Mouse (Mus musculus): ENCODE measurements around the gene Ccl9. TPM values are rescaled to one million over a fixed set of nuclear protein-coding genes. Genes with fewer than 3 reads are reported as not detected.
"Not testable (repeated sequence)": the region's sequence is repeated elsewhere in the genome, so short reads cannot be mapped to it uniquely, and the experiment has no call there.

The Ccl9 gene
- polyA plus RNA-seq, 1 experiment from 2014 or later, result 1.9 TPM

DNA sequence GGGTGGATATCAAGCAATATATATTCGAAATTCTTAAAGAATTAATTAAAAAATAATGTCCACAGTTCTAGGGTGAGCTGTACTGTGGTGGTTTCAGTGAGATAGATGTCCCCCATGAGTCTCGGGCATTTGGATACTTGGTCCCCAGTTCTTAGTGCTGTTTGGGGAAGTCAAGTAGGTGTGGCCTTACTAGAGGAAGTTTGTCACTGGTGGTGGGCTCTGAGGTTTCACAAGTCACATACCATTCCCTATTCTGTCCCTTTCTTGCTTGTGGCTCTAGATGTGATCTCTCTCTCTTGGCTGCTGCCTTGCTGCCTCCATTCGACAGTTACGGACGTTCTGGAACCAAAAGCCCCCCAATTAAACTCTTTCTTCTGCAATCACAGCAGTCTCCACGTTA is 18.0 kb downstream of the Ccl9 start:
- Histone ChIP-seq H3K27ac (ENCODE audit: low read length) (no peak overlapping the region), H3K27me3 (ENCODE audit: control insufficient read depth, insufficient read depth, low read length) (no peaks in the 10 kb centered on the region), H3K9ac (replicated peaks; ENCODE audit: low read depth, low read length) (no peak overlapping the region), H3K4me1 (ENCODE audit: control insufficient read depth, insufficient read depth, low read length) (no peaks in the 10 kb centered on the region), H3K9me3 (ENCODE audit: control insufficient read depth, low read depth, low read length) (no peaks in the 10 kb centered on the region), H3K36me3 (ENCODE audit: control insufficient read depth, insufficient read depth, low read length) (no peaks in the 10 kb centered on the region), H3K4me2 (replicated peaks; ENCODE audit: low read depth, low read length) (no peak overlapping the region), H3K4me3 (ENCODE audit: low read depth, low read length) (no peak overlapping the region)
- no peak for ATAC-seq (ENCODE audit: insufficient number of reproducible peaks, insufficient read depth, low FRiP score, low read depth)
- WGBS, result 73% methylated on average over 6 of the region's 6 CpGs

DNA sequence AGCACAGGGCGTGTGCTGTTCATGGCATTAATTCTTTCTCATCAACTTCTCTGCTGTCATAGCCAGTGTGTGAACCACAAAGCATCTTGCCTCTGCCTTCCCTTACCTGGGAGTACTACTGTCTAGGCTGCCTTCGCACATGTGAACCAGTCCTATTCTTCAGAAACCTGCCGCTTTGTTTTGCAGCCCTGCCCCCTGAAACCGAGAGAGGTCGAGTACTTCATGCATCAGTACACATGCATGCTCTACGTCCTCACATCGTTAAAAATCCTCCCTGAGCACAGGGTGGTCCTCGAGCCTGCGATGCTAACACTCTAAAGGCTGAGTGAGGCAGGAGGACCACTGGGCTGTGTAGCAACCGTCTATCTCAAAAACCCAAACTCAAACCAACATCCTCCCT is 21.4 kb downstream of the Ccl9 start:
- no peak overlapping the region for H3K4me2 ChIP-seq (replicated peaks; ENCODE audit: low read depth, low read length)
- H3K36me3 ChIP-seq (ENCODE audit: control insufficient read depth, insufficient read depth, low read length), result no peaks in the 10 kb centered on the region
- no peaks in the 10 kb centered on the region for H3K9me3 ChIP-seq (ENCODE audit: control insufficient read depth, low read depth, low read length)
- H3K27me3 ChIP-seq (ENCODE audit: control insufficient read depth, insufficient read depth, low read length), result no peaks in the 10 kb centered on the region
- H3K27ac ChIP-seq (ENCODE audit: low read length), result no peak overlapping the region
- WGBS, result 77% methylated on average over 10 of the region's 10 CpGs
- no peak for ATAC-seq (ENCODE audit: insufficient number of reproducible peaks, insufficient read depth, low FRiP score, low read depth)
- H3K4me1 ChIP-seq (ENCODE audit: control insufficient read depth, insufficient read depth, low read length), result no peaks in the 10 kb centered on the region
- H3K9ac ChIP-seq (replicated peaks; ENCODE audit: low read depth, low read length), result no peak overlapping the region
- H3K4me3 ChIP-seq (ENCODE audit: low read depth, low read length), result no peak overlapping the region

DNA sequence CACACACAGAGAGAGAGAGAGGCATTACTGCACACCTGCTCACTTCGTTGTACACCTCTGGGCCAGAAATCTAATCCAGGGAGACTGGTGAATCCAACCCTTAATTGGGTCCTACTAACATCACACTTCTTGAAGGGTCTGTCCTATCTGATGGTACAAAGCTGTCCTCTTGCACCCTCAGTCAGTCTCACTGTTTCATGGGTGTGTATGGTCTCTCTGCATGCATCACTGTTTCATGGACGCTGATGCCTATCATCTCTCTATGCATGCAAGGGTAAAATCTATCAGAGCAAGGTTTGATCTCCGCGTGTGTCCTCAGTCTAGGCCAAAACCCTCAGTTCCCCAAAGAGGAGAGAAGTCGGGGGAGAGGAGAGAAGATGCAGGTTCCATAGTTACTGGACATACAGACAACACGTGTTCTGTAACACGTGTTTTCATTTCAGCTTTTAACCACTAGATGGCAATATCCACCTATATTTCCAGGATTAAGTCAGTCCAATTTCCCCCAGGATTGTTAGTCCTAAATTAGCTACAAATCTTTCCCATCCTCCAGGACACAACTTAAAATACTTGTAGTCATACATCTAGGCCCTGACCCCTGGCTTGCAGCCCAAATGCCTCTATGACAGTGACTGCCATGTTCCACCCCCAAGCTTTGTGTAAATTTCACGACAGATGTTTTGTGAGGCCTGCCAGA is 22.2 kb downstream of the Ccl9 start:
- H3K27me3 ChIP-seq (ENCODE audit: control insufficient read depth, insufficient read depth, low read length), result no peaks in the 10 kb centered on the region
- no peaks in the 10 kb centered on the region for H3K9me3 ChIP-seq (ENCODE audit: control insufficient read depth, low read depth, low read length)
- peak; percentile 42; the same call in 1 of the 2 replicates for ATAC-seq (ENCODE audit: insufficient number of reproducible peaks, insufficient read depth, low FRiP score, low read depth)
- H3K36me3 ChIP-seq (ENCODE audit: control insufficient read depth, insufficient read depth, low read length), result no peaks in the 10 kb centered on the region
- no peak overlapping the region for H3K4me2 ChIP-seq (replicated peaks; ENCODE audit: low read depth, low read length)
- no peak overlapping the region for H3K27ac ChIP-seq (ENCODE audit: low read length)
- WGBS, result 26% methylated on average over 8 of the region's 8 CpGs
- H3K4me3 ChIP-seq (ENCODE audit: low read depth, low read length), result no peak overlapping the region
- no peak overlapping the region for H3K9ac ChIP-seq (replicated peaks; ENCODE audit: low read depth, low read length)
- no peaks in the 10 kb centered on the region for H3K4me1 ChIP-seq (ENCODE audit: control insufficient read depth, insufficient read depth, low read length)

DNA sequence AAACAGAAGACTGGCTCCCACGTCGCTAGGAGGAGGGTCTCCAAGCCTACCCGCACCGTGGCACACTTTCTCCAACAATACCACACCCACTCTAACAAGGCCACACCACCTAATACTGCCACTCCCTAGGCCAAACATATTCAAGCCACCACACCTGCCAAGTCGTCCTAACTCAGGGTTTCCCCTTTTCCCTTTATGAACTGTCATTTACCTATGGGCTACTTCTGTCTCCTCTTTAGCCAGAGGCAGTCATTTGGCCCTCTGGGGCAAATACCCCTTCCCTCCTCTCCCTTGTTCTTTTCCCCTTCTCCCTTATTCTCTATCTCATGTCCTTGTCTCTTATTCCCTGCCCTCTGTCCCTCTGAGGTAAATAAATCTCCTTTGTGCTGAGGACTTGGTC is 26.8 kb downstream of the Ccl9 start:
- H3K4me1 ChIP-seq (ENCODE audit: control insufficient read depth, insufficient read depth, low read length), result no peaks in the 10 kb centered on the region
- no peak for ATAC-seq (ENCODE audit: insufficient number of reproducible peaks, insufficient read depth, low FRiP score, low read depth)
- no peaks in the 10 kb centered on the region for H3K27me3 ChIP-seq (ENCODE audit: control insufficient read depth, insufficient read depth, low read length)
- H3K36me3 ChIP-seq (ENCODE audit: control insufficient read depth, insufficient read depth, low read length), result no peaks in the 10 kb centered on the region
- no peak overlapping the region for H3K4me3 ChIP-seq (ENCODE audit: low read depth, low read length)
- no peaks in the 10 kb centered on the region for H3K9me3 ChIP-seq (ENCODE audit: control insufficient read depth, low read depth, low read length)
- no peak overlapping the region for H3K27ac ChIP-seq (ENCODE audit: low read length)
- no peak overlapping the region for H3K9ac ChIP-seq (replicated peaks; ENCODE audit: low read depth, low read length)
- no peak overlapping the region for H3K4me2 ChIP-seq (replicated peaks; ENCODE audit: low read depth, low read length)
- WGBS, result 78% methylated on average over 5 of the region's 5 CpGs

DNA sequence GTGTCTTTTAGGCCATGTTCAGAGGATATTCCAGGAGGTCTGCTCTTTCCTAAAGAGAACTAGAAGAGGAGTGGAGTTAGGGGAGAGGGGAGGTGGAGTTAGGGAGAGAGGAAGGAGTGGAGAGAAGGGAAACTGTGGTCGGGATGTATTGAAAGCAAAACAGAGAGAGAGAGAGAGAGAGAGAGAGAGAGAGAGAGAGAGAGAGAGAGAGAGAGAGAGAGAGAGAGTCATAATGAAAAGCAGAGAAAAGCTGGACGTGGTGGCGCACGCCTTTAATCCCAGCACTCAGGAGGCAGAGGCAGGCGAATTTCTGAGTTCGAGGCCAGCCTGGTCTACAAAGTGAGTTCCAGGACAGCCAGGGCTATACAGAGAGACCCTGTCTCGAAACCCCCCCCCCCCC is 27.4 kb downstream of the Ccl9 start:
- not testable (repeated sequence) for H3K4me1 ChIP-seq (ENCODE audit: control insufficient read depth, insufficient read depth, low read length); H3K36me3 ChIP-seq (ENCODE audit: control insufficient read depth, insufficient read depth, low read length); H3K9ac ChIP-seq (replicated peaks; ENCODE audit: low read depth, low read length); H3K27me3 ChIP-seq (ENCODE audit: control insufficient read depth, insufficient read depth, low read length); ATAC-seq (ENCODE audit: insufficient number of reproducible peaks, insufficient read depth, low FRiP score, low read depth); H3K27ac ChIP-seq (ENCODE audit: low read length); H3K9me3 ChIP-seq (ENCODE audit: control insufficient read depth, low read depth, low read length); H3K4me3 ChIP-seq (ENCODE audit: low read depth, low read length); H3K4me2 ChIP-seq (replicated peaks; ENCODE audit: low read depth, low read length)
- 85% methylated on average over 7 of the region's 7 CpGs for WGBS

DNA sequence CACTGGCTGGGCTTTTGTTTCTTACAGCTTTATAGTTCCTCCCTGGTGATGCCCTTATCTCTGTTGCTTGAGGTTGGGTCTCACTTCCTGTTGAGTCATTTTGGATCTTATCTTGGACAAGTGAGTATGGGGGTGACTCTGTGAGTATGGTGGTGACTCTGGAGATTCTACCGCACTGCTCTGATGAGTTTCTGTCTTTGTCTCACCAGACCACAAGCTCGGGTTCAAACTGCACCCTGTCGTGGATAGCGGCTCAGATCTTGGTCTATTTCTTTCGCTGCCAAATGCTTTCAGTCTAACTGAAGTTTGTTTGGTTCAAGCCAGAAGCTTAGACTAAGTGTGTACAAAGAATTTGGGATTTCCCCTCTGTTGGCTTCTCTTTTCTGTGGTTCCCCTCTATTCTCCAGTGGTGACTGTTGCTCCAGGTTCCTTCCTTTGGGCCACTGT is 28.2 kb downstream of the Ccl9 start:
- H3K27me3 ChIP-seq (ENCODE audit: control insufficient read depth, insufficient read depth, low read length), result no peaks in the 10 kb centered on the region
- ATAC-seq (ENCODE audit: insufficient number of reproducible peaks, insufficient read depth, low FRiP score, low read depth), result no peak
- no peaks in the 10 kb centered on the region for H3K36me3 ChIP-seq (ENCODE audit: control insufficient read depth, insufficient read depth, low read length)
- no peaks in the 10 kb centered on the region for H3K4me1 ChIP-seq (ENCODE audit: control insufficient read depth, insufficient read depth, low read length)
- H3K9me3 ChIP-seq (ENCODE audit: control insufficient read depth, low read depth, low read length), result no peaks in the 10 kb centered on the region
- no peak overlapping the region for H3K4me2 ChIP-seq (replicated peaks; ENCODE audit: low read depth, low read length)
- H3K27ac ChIP-seq (ENCODE audit: low read length), result no peak overlapping the region
- H3K9ac ChIP-seq (replicated peaks; ENCODE audit: low read depth, low read length), result no peak overlapping the region
- no peak overlapping the region for H3K4me3 ChIP-seq (ENCODE audit: low read depth, low read length)
- WGBS, result 82% methylated on average over 5 of the region's 5 CpGs

DNA sequence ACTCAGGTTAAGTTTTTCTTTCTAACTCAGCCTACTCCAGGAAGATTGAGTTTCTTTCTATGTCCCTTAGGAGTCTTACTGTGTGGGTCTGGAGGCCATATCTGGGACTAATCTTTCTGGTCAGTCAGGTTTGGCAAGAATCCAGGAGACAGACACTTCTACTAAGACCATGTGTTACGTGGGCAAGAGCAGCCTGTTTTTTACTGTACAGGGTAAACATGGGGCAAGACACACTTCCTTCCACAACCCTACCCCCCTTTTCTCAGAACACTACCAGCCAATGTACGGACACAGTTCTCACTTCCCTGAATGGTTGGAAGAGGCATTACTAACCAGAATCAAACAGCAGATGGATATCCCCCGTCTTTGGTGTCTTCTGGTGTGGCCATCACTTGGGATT is 34.2 kb downstream of the Ccl9 start:
- H3K4me2 ChIP-seq (replicated peaks; ENCODE audit: low read depth, low read length), result no peak overlapping the region
- H3K4me3 ChIP-seq (ENCODE audit: low read depth, low read length), result no peak overlapping the region
- no peak overlapping the region for H3K9ac ChIP-seq (replicated peaks; ENCODE audit: low read depth, low read length)
- no peaks in the 10 kb centered on the region for H3K36me3 ChIP-seq (ENCODE audit: control insufficient read depth, insufficient read depth, low read length)
- 50% methylated on average over 3 of the region's 3 CpGs for WGBS
- no peaks in the 10 kb centered on the region for H3K4me1 ChIP-seq (ENCODE audit: control insufficient read depth, insufficient read depth, low read length)
- H3K27ac ChIP-seq (ENCODE audit: low read length), result no peak overlapping the region
- H3K27me3 ChIP-seq (ENCODE audit: control insufficient read depth, insufficient read depth, low read length), result no peaks in the 10 kb centered on the region
- peak; percentile 63; the same call in 1 of the 2 replicates for ATAC-seq (ENCODE audit: insufficient number of reproducible peaks, insufficient read depth, low FRiP score, low read depth)
- no peaks in the 10 kb centered on the region for H3K9me3 ChIP-seq (ENCODE audit: control insufficient read depth, low read depth, low read length)

DNA sequence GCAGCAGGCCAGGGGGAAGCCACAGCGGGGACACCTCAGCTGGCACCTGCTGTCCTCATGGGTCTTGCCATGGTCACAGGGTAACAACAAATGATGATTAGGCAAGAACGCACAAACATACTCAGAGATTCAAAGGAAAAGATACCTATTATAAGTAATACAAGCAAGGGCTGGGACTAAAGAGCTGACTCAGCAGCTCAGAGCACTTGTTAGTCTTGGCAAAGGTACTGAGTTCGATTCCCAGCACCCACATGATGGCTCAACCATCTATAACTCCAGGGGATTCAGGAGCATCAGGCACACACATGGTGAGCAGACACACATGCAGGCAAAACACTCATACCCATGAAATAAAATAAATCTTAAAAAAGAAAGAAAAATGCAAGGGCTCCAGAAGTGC is 37.0 kb downstream of the Ccl9 start:
- H3K4me2 ChIP-seq (replicated peaks; ENCODE audit: low read depth, low read length), result no peak overlapping the region

DNA sequence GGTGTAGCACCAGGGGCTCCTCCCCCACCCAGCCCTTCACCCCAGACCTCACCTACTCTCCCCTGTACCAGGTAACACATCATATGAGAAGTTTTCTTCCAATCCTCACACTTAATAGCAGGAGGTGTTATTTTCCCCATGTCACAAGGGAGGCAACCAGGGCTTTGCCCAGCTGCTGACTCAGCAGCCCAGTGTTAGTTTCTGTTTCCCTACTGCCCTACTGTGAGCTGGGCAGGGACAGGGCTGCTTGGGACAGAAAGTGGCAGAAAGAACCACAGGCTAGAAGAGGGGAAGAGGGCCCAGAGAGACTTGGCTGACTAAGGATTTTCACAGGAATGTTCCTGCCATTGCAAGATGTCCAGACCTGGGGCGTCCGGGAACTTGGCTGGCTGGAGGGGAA is 37.5 kb downstream of the Ccl9 start:
- ATAC-seq (ENCODE audit: insufficient number of reproducible peaks, insufficient read depth, low FRiP score, low read depth), result no peak
- H3K9me3 ChIP-seq (ENCODE audit: control insufficient read depth, low read depth, low read length), result no peaks in the 10 kb centered on the region
- WGBS, result 90% methylated on average over 2 of the region's 2 CpGs
- no peak overlapping the region for H3K9ac ChIP-seq (replicated peaks; ENCODE audit: low read depth, low read length)
- H3K4me1 ChIP-seq (ENCODE audit: control insufficient read depth, insufficient read depth, low read length), result no peaks in the 10 kb centered on the region
- H3K27ac ChIP-seq (ENCODE audit: low read length), result no peak overlapping the region
- no peaks in the 10 kb centered on the region for H3K36me3 ChIP-seq (ENCODE audit: control insufficient read depth, insufficient read depth, low read length)
- H3K4me2 ChIP-seq (replicated peaks; ENCODE audit: low read depth, low read length), result no peak overlapping the region
- H3K4me3 ChIP-seq (ENCODE audit: low read depth, low read length), result no peak overlapping the region
- no peaks in the 10 kb centered on the region for H3K27me3 ChIP-seq (ENCODE audit: control insufficient read depth, insufficient read depth, low read length)

More for the DNA sequence above, 37.0 kb downstream of the Ccl9 start:
- H3K27ac ChIP-seq (ENCODE audit: low read length), result no peak overlapping the region
- no peaks in the 10 kb centered on the region for H3K27me3 ChIP-seq (ENCODE audit: control insufficient read depth, insufficient read depth, low read length)
- no peaks in the 10 kb centered on the region for H3K36me3 ChIP-seq (ENCODE audit: control insufficient read depth, insufficient read depth, low read length)
- 89% methylated on average over 3 of the region's 3 CpGs for WGBS
- no peak overlapping the region for H3K9ac ChIP-seq (replicated peaks; ENCODE audit: low read depth, low read length)
- H3K9me3 ChIP-seq (ENCODE audit: control insufficient read depth, low read depth, low read length), result no peaks in the 10 kb centered on the region
- no peaks in the 10 kb centered on the region for H3K4me1 ChIP-seq (ENCODE audit: control insufficient read depth, insufficient read depth, low read length)
- H3K4me3 ChIP-seq (ENCODE audit: low read depth, low read length), result no peak overlapping the region
- no peak for ATAC-seq (ENCODE audit: insufficient number of reproducible peaks, insufficient read depth, low FRiP score, low read depth)
